Mouse (Mus musculus): ENCODE measurements around the gene Shank2. TPM values are rescaled to one million over a fixed set of nuclear protein-coding genes. Genes with fewer than 3 reads are reported as not detected.

Shank2 gene
- total RNA-seq, 1 experiment from 2014 or later, result 5.6 TPM

GRCm38 (mm10) chr7:144106352-144107011 lies 104.8 kb downstream of the Shank2 start:
- no peak for DNase-seq

GRCm38 (mm10) chr7:144108141-144108540 lies 106.4 kb downstream of the Shank2 start:
- peak; percentile 56 for DNase-seq

GRCm38 (mm10) chr7:144111026-144111604 lies 109.4 kb downstream of the Shank2 start:
- no peak for DNase-seq

- DNase-seq, result no peak
Measured at GRCm38 (mm10) chr7:144111981-144112380, 110.3 kb downstream of the Shank2 start.

GRCm38 (mm10) chr7:144114230-144114629 lies 112.5 kb downstream of the Shank2 start:
- no peak for DNase-seq

- DNase-seq, result no peak
Measured at GRCm38 (mm10) chr7:144119562-144119961, 117.8 kb downstream of the Shank2 start.

- no peak for DNase-seq
Measured at GRCm38 (mm10) chr7:144132699-144133387, 131.1 kb downstream of the Shank2 start.

GRCm38 (mm10) chr7:144133388-144133998 lies 131.8 kb downstream of the Shank2 start:
- DNase-seq, result no peak

GRCm38 (mm10) chr7:144134699-144135098 lies 133.0 kb downstream of the Shank2 start:
- no peak for DNase-seq

GRCm38 (mm10) chr7:144137827-144138226 lies 136.1 kb downstream of the Shank2 start:
- DNase-seq, result no peak

GRCm38 (mm10) chr7:144138476-144138875 lies 136.7 kb downstream of the Shank2 start:
- DNase-seq, result peak; percentile 46

GRCm38 (mm10) chr7:144139691-144140090 lies 138.0 kb downstream of the Shank2 start:
- DNase-seq, result peak; percentile 65

GRCm38 (mm10) chr7:144140470-144140869 lies 138.7 kb downstream of the Shank2 start:
- DNase-seq, result peak; percentile 77

GRCm38 (mm10) chr7:144142036-144142435 lies 140.3 kb downstream of the Shank2 start:
- DNase-seq, result no peak

- DNase-seq, result no peak
Measured at GRCm38 (mm10) chr7:144143941-144144340, 142.2 kb downstream of the Shank2 start.

- DNase-seq, result no peak
Measured at GRCm38 (mm10) chr7:144148111-144148510, 146.4 kb downstream of the Shank2 start.

- no peak for DNase-seq
Measured at GRCm38 (mm10) chr7:144153124-144153523, 151.4 kb downstream of the Shank2 start.

GRCm38 (mm10) chr7:144153682-144154081 lies 152.0 kb downstream of the Shank2 start:
- DNase-seq, result no peak

GRCm38 (mm10) chr7:144157936-144158335 lies 156.2 kb downstream of the Shank2 start:
- no peak for DNase-seq

GRCm38 (mm10) chr7:144159556-144159955 lies 157.8 kb downstream of the Shank2 start:
- no peak for DNase-seq

GRCm38 (mm10) chr7:144160066-144160465 lies 158.3 kb downstream of the Shank2 start:
- DNase-seq, result no peak

- DNase-seq, result no peak
Measured at GRCm38 (mm10) chr7:144160646-144161249, 159.0 kb downstream of the Shank2 start.

GRCm38 (mm10) chr7:144170272-144170671 lies 168.5 kb downstream of the Shank2 start:
- DNase-seq, result no peak

All from adrenal gland, postnatal 14 days (tissue).